Mouse (Mus musculus) testis, postnatal 10 days (tissue): ENCODE results near the gene Camkmt.

Experiments
- DNase-seq: peaks from one replicate; pipeline ENCODE4 v3.0.0; 2021; ENCODE audit warnings: low spot score

Gene Camkmt

DNA sequence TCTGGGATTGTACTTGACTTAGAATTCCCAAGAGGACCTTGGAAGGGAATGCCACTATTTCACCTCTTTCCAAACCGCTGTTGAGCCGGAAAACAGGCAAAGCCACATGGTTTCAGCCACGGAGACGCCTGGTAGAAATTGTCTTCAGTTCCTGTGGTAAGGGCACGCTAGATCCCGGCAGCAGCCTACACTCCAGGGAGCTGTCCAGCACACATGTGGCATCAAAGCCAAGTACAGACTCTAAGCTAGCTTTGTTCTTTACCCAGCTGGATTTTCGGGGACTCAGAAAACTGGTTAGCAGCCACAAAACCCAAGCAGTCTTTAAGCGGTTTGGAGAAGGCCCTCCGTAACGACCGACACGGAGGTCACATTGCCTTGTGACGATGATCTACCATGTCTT, 281.7 kb downstream of the Camkmt start:
- peak; percentile 50 for DNase-seq

GRCm38 (mm10) chr17:85372523-85372922, 282.2 kb downstream of the Camkmt start:
- DNase-seq: no peak

DNA sequence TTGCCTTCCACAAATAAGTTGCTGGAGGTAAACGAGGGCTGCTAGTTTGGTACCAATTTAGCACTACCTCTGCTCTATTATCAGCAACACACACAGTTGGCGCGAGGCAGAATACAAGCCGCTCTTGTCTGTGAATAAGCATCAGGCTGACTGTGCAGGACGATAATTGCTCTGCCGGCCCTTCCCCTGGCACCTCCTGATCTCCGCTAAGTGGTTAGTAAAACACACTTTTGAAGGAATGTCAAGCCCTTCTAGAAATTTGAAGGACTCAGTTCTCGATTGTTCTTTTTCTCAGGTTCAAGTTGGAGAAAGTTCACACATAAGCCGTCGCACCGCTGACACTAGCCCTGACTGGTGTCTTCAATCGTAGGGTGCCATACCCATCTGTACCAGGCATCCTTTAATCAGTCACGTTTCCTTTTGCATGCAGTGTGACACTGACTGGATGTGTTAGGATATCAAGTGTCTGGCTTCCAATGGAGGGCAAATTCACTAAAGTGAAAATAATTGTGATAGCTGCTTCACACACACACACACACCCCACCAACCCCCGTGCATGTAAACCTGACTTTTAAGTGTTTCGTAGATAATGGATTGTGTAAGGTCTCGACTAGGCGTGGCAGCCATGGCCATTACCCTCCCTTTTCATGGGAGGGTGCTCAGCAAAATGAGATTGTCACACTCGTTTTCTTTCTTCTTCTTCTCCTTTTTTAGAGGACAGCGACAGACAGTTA, 283.9 kb downstream of the Camkmt start:
- DNase-seq: no peak

- no peak for DNase-seq
Measured at GRCm38 (mm10) chr17:85374834-85375176, 284.5 kb downstream of the Camkmt start.

DNA sequence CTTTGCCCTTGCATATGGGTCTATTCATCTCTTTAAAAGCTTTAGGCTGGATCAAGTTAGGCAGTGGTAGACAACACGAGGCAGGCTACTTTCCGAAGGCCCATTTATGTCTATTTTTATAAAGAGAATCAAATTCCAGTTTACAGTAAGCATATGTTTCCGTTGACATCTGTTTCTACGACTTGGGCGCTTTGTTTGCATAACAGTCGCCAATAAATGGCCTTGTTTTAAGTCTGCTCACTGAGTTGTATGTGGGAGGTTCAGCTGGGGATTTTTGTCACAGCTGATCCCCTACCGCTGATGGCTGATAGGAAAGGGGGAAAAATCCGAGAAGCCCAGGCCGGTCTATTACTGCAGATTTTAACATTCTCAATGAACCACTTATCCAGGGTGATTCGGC, 285.2 kb downstream of the Camkmt start:
- DNase-seq: no peak

DNA sequence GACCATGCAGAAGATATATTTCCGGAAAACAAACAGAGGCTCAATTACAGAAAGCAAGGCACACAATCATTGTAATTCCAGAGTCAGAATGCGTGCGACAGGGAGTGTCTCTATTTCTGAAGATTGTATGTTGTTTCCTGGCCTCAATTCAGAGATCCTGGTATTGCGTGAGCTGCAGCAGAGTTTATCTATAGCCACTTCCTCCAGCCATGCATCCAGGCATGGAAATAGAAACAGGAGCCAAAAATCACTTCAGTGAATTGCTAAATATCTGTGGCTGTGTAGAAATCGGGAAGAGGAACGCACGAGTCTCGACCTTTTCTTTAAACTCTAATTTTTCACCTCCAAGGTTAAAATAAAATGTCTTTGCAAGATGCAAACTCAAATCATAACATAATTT, 287.1 kb downstream of the Camkmt start:
- DNase-seq: no peak

DNA sequence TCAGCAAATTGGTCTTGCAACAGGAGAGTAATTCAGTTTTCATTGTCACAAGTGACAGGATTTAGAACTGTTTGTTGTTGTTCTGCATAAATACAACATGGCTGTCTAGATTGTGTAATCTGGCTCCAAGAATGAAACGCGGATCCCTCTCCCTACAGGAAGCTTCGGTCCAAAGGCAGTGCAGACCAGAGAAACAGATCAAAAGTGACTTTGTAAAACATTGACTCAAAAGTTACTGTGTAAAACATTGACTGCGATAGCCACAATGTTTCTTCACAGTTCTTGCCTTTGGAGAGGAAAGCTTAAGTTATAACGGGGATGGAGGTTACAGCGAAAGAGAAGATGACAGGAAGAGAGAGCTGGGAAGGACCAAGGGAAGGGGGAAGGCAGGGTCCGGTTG, 288.7 kb downstream of the Camkmt start:
- DNase-seq: no peak

DNA sequence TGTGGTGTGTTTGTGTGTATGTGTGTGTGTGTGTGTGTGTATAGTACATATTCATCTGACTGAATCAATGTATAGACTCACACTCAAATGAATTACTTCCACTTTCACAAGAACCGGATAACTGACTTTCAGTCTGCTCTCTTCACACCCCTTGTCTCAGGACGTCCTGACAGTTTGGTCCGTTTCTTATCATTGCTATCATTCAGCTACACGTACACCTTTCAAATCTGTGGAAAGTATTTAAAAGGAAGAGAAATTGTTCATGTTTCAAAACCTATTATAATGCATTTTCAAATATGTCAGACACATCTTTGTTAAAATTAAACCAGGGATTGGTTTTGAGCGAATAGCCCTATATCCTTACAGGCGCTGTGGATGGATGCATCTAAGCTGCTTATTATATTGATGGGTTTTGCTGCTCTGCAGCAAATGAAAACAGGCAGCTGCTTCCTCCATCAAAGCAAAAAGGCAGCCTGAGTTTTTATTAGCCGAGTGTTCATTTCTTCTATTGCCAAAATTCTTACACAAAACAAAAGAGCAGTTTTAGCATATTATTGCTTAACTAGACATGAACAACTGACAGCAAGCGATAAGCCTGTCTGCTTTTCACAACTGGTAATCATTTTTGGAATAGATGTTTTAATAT, 291.3 kb downstream of the Camkmt start:
- no peak for DNase-seq

DNA sequence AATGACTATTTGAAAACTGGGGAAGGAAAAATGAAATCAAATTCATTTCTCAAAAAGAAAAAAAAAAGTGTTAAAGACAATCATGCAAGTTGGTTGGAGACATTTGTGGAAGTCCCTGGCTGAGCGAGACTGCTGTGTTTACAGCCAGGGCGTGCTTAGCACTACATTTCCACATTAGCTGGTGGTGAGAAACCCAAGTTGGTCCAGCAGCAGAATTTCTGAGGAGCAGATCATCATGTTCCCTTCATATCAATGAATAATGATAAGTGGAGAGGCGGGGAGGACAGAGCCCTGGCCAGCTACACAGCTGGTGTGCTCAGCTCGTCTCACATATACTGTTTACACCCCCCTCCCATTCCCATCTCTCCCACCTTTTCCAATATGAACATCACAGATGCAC, 292.0 kb downstream of the Camkmt start:
- no peak for DNase-seq

DNA sequence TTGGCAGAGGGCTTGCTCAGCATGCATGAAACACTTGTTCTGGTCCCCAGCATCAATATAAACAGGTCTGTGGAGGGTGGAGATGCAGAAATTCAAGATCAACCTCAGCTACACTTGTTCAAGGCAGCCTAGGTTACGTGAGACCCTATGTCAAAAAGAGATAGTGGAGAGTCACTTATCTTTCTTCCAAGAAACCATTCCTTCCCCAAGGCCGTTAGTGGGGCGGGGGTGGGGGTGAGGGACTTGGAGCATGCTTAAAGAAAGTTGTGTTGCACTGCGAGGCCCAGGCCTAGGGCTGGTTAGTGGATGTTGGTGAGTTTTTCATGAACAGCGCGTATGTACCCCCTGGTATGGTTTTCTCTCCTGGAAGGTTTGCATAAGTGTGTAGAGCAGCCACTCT, 292.6 kb downstream of the Camkmt start:
- no peak for DNase-seq

GRCm38 (mm10) chr17:85393091-85393890, 302.9 kb downstream of the Camkmt start:
- no peak for DNase-seq

- DNase-seq: no peak
Measured at GRCm38 (mm10) chr17:85393891-85394321, 303.6 kb downstream of the Camkmt start.

DNA sequence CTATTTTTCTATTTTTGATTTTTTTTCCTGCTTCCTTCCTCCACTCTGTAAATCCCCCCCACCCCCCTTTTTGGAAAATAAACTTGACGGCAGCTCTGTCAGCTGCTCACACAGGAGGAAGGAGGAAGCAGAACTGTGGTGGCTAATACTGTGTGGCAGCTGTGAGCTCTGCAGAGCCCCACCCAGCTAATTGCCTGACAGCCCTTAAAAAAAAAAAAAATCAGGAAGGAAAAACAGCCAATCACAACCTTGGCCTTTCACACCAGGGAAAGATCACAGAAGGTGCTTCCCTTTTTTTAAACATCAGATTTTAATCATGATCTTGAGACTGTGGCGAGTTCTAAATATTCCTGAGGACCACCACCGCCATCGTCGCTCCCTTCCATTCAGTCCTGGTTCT, 305.1 kb downstream of the Camkmt start:
- DNase-seq: no peak

DNA sequence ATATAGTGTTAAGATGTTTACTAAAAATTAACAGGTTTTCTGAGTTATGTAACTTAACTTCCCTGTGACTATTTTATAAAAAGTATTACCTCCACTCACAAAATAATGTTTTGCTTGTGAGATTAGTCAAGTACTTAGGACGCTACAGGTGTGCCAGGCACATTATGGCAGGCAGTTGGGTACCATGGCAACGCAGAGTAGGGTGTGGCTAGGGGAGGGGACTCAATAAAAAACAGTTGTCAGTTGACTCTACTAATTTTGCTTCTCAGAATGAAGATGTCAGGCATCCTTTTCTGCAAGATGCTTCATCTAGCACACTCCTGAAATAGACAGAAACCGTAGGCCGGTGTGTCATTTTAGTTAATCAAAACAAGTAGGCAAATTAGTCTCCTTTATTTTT, 310.4 kb downstream of the Camkmt start:
- DNase-seq: no peak

- DNase-seq: no peak
Measured at GRCm38 (mm10) chr17:85405161-85405560, 314.8 kb downstream of the Camkmt start.

- no peak for DNase-seq
Measured at GRCm38 (mm10) chr17:85406195-85406594, 315.8 kb downstream of the Camkmt start.

DNA sequence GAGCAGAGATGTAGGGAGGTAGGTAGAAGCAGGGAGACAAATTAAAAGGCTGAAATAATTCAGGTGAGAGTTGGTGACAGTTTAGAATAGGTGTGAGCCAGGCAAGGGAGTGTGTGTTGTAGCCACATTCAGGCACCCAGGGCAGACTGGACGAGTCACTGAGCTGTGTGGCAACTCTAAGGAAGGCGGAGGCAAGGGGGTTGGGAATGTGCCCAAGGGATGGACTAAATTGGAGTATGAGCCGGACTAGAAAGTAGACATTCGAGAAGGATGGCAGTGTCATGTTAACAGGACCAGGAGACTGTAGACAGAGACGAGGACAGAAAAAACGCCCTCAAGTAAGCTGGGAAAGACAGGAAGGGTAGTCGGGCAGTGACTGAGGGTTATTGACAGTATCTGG, 338.5 kb downstream of the Camkmt start:
- DNase-seq: no peak

GRCm38 (mm10) chr17:85432923-85433322, 342.6 kb downstream of the Camkmt start:
- DNase-seq: no peak

DNA sequence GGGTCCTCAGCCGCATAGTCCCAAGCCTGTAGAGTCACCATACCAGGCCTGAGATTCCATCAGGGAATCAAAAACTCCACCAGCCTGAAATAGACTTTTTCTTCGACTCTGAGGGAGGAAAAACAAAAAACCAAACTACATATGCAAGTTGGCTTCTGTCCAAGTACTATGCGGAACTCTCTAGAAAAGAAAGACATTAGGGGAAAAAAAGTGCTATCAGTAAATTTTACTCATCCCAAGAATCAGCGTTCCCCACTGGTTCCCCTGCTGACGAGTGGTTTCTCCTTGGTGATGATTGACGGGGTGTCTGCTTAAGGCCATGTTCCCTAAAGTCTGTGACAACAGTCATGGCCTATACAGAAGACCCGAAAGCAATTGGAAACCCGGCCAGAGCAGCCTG, 352.7 kb downstream of the Camkmt start:
- DNase-seq: no peak

- no peak for DNase-seq
Measured at GRCm38 (mm10) chr17:85454419-85454983, 364.1 kb downstream of the Camkmt start.

- DNase-seq: no peak
Measured at GRCm38 (mm10) chr17:85455063-85455462, 364.7 kb downstream of the Camkmt start.

GRCm38 (mm10) chr17:85458075-85458474, 367.7 kb downstream of the Camkmt start:
- no peak for DNase-seq

GRCm38 (mm10) chr17:85458589-85458988, 368.2 kb downstream of the Camkmt start:
- DNase-seq: no peak
